Comparison of ENCODE assay signal across 9 mouse cellular contexts in the genomic region with DNA sequence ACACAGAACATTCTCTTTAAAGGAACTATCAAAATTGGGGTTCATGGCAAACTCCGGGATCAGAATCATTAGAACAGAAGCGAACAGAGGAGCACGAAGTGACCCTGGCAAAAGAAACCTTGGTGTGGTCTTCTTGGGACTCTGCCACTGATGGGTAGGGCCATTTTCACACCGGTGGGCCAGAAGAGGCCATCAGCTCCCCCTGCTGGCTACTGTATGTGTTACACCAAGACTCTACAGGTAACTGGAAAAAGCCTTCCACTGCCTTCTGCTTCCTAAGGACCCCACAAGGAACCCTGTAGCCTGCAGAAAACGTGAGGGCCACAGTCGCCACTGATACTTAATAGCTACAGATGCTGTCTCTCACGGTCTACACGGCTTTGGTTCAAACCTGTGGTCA. TPM values are rescaled to one million over a fixed set of nuclear protein-coding genes. Genes with fewer than 3 reads are reported as not detected.
DNase-seq lines count a peak whose midpoint lies in the region; ATAC-seq and TF ChIP-seq lines count a peak whose summit lies in the region.
"Had no signal": no experiment of that assay in that cellular context is flagged by ENCODE, and none has a peak within 500 bp of the region (broad histone marks: within the 10 kb centered on the region; RNA-seq: fewer than 3 reads in every experiment).

No protein-coding gene starts in this region.

- H3K4me3 ChIP-seq in heart, postnatal 0 days (ENCODE audit: low read depth, low read length) = no peak overlapping the region
- H3K4me3 ChIP-seq in heart, embryonic 10.5 days = no peak overlapping the region
- no peak overlapping the region for H3K4me3 ChIP-seq in forebrain, embryonic 13.5 days
- H3K4me3 ChIP-seq: neural tube, embryonic 13.5 days had no signal

- TF ChIP-seq CTCF in heart, postnatal 0 days (IDR thresholded peaks at IDR 0.05; ENCODE audit: low read depth) = peak; percentile 73

- no peak for TF ChIP-seq EP300 in heart, postnatal 0 days (IDR thresholded peaks at IDR 0.05; ENCODE audit: low read depth)

- ATAC-seq in heart, postnatal 0 days (ENCODE audit: insufficient read depth, low read depth) = no peak
- ATAC-seq in common myeloid progenitor, adult 5-6 weeks (replicated peaks; ENCODE audit: low read depth, poor library complexity, severe bottlenecking) = peak; percentile 69
- peak; percentile 45; the same call in 1 of the 2 replicates for ATAC-seq in megakaryocyte, adult 5-6 weeks (ENCODE audit: poor library complexity, severe bottlenecking)
- no peak for ATAC-seq in inflammation-experienced regulatory T-cells, adult 6 months
- no peak for ATAC-seq in forebrain, embryonic 13.5 days

- peaks cover 12% of the 10 kb centered on the region; the same call in 1 of the 2 replicates for H3K4me1 ChIP-seq in heart, postnatal 0 days (ENCODE audit: control insufficient read depth, insufficient read depth)
- H3K4me1 ChIP-seq in heart, embryonic 10.5 days = peaks cover 18% of the 10 kb centered on the region
- H3K4me1 ChIP-seq in forebrain, embryonic 13.5 days = no peaks in the 10 kb centered on the region
- H3K4me1 ChIP-seq: neural tube, embryonic 13.5 days had no signal

- no peak overlapping the region for H3K27ac ChIP-seq in heart, postnatal 0 days (ENCODE audit: low read depth)
- no peak overlapping the region for H3K27ac ChIP-seq in heart, embryonic 10.5 days
- H3K27ac ChIP-seq in forebrain, embryonic 13.5 days = no peak overlapping the region
- H3K27ac ChIP-seq: neural tube, embryonic 13.5 days had no signal

- H3K36me3 ChIP-seq in heart, postnatal 0 days (replicated peaks; ENCODE audit: control insufficient read depth, insufficient read depth, low read length) = no peaks in the 10 kb centered on the region
- no peaks in the 10 kb centered on the region for H3K36me3 ChIP-seq in heart, embryonic 10.5 days
- H3K36me3 ChIP-seq in forebrain, embryonic 13.5 days (ENCODE audit: poor library complexity, severe bottlenecking) = no peaks in the 10 kb centered on the region
- H3K36me3 ChIP-seq: neural tube, embryonic 13.5 days had no signal

- WGBS in heart, postnatal 0 days = 44% methylated on average over 8 of the region's 8 CpGs
- 41% methylated on average over 8 of the region's 8 CpGs for WGBS in heart, embryonic 10.5 days
- 61% methylated on average over 8 of the region's 8 CpGs for WGBS in forebrain, embryonic 13.5 days

- no peak overlapping the region for H3K4me2 ChIP-seq in heart, postnatal 0 days (ENCODE audit: low read depth, low read length)
- H3K4me2 ChIP-seq in forebrain, embryonic 13.5 days = no peak overlapping the region
- H3K4me2 ChIP-seq: neural tube, embryonic 13.5 days had no signal

- H3K27me3 ChIP-seq in heart, postnatal 0 days (ENCODE audit: control insufficient read depth, insufficient read depth, low read length) = no peaks in the 10 kb centered on the region
- H3K27me3 ChIP-seq in heart, embryonic 10.5 days (ENCODE audit: insufficient read depth, poor library complexity, severe bottlenecking) = no peaks in the 10 kb centered on the region
- no peaks in the 10 kb centered on the region for H3K27me3 ChIP-seq in forebrain, embryonic 13.5 days
- H3K27me3 ChIP-seq: neural tube, embryonic 13.5 days had no signal

- H3K9ac ChIP-seq in heart, postnatal 0 days (replicated peaks; ENCODE audit: low read depth, low read length) = no peak overlapping the region
- no peak overlapping the region for H3K9ac ChIP-seq in forebrain, embryonic 13.5 days
- H3K9ac ChIP-seq: neural tube, embryonic 13.5 days had no signal

- DNase-seq in heart, postnatal 0 days (ENCODE audit: low spot score) = no peak
- DNase-seq in heart, embryonic 10.5 days (ENCODE audit: low spot score) = no peak
- peak; percentile 36 for DNase-seq in right cerebral cortex, postnatal 4 days
- no peak for DNase-seq in right cerebral cortex, postnatal 25 days

- no peaks in the 10 kb centered on the region for H3K9me3 ChIP-seq in heart, postnatal 0 days (replicated peaks; ENCODE audit: control insufficient read depth, low read length)
- no peaks in the 10 kb centered on the region for H3K9me3 ChIP-seq in heart, embryonic 10.5 days
- H3K9me3 ChIP-seq in forebrain, embryonic 13.5 days (replicated peaks) = no peaks in the 10 kb centered on the region
- H3K9me3 ChIP-seq: neural tube, embryonic 13.5 days had no signal

RNA-seq across cellular contexts. Expression of a gene that starts 25.2 kb away (rescaled TPM):
- total RNA-seq in heart, postnatal 0 days (2014; rRNA removed; ENCODE audit: low replicate concordance) = 196 and 240 TPM in 2 replicates
- polyA plus RNA-seq in heart, postnatal 0 days (2015; fragmentation: Nextera tagmentation; extraction: Ambion mirVana) = 301 and 341 TPM in 2 replicates
- polyA plus RNA-seq in heart, embryonic 10.5 days (2016; fragmentation: Nextera tagmentation; extraction: Ambion mirVana) = 23.4 and 38.5 TPM in 2 replicates
- total RNA-seq in common myeloid progenitor, adult 5-6 weeks (2017) = 0.27 TPM in 1 of 2 replicates, not detected in the other
- total RNA-seq in megakaryocyte, adult 5-6 weeks (2015) = 0.27 TPM in 1 of 2 replicates, not detected in the other
- total RNA-seq in megakaryocyte, adult 5-6 weeks (2017) = 0.51 TPM in 1 of 2 replicates, not detected in the other
- under 1 TPM in 1 of 3 experiments, not detected in 2; 0.49 TPM for polyA plus RNA-seq in inflammation-experienced regulatory T-cells, adult 6 months (2017; shearing (Covaris generic))
- polyA plus RNA-seq in forebrain, embryonic 13.5 days (2015; fragmentation: Nextera tagmentation; extraction: Ambion mirVana) = 2.4 and 2.5 TPM in 2 replicates

Comparison
In these comparisons a context has a peak if more than half of its experiments do, and no peak if none do; other contexts are left out.
1. ATAC-seq: peak in common myeloid progenitor, adult 5-6 weeks (single experiment) and megakaryocyte, adult 5-6 weeks (single experiment); none in heart, postnatal 0 days (single experiment), inflammation-experienced regulatory T-cells, adult 6 months (single experiment) and forebrain, embryonic 13.5 days (single experiment).